ENCODE assay signal across 21 mouse cellular contexts in genomic region chr1:131957416-131957815, GRCm38 (mm10). TPM values are rescaled to one million over a fixed set of nuclear protein-coding genes. Genes with fewer than 3 reads are reported as not detected.
DNase-seq lines count a peak whose midpoint lies in the region; ATAC-seq and TF ChIP-seq lines count a peak whose summit lies in the region.
"Had no signal": no experiment of that assay in that cellular context is flagged by ENCODE, and none has a peak within 500 bp of the region (broad histone marks: within the 10 kb centered on the region; RNA-seq: fewer than 3 reads in every experiment).

No protein-coding gene starts in this region.

- H3K79me2 ChIP-seq in liver, adult 2 months (ENCODE audit: control insufficient read depth, insufficient read depth, low read length), result no peaks in the 10 kb centered on the region
- H3K79me2 ChIP-seq in CH12.LX (replicated peaks; ENCODE audit: control insufficient read depth, extremely low read depth, insufficient read depth, poor library complexity, severe bottlenecking), result no peaks in the 10 kb centered on the region

- dilution Hi-C loops in CH12.LX (cut with MboI; ENCODE audit: extremely low pct_ligation_motif_present, extremely low pct_unique_long_range_greater_than_20kb, low sequenced_read_pairs), result no loop called here

- peak; percentile 73 for DNase-seq in liver, adult 2 months (ENCODE audit: extremely low read depth, low read depth, low spot score)
- DNase-seq in liver, embryonic 11.5 days (ENCODE audit: low spot score), result no peak
- no peak for DNase-seq in liver
- no peak for DNase-seq in CH12.LX (ENCODE audit: extremely low read depth)
- DNase-seq: adrenal gland, adult 2 months; adrenal gland, postnatal 10 days; adrenal gland, postnatal 25 days; cerebellum, adult 11-12 months; cerebellum, adult 2 months; cerebellum, adult 9-10 months; cerebellum, postnatal 25 days; forebrain, postnatal 0 days had no signal

- peaks cover 5% of the 10 kb centered on the region for H3K4me1 ChIP-seq in liver, adult 2 months (ENCODE audit: control insufficient read depth, insufficient read depth, low read length)
- peaks cover 7% of the 10 kb centered on the region; the same call in 1 of the 2 replicates for H3K4me1 ChIP-seq in liver, embryonic 11.5 days (replicated peaks; ENCODE audit: control insufficient read depth, insufficient read depth, low read length)
- H3K4me1 ChIP-seq in liver, embryonic 15.5 days (replicated peaks), result peaks cover 6% of the 10 kb centered on the region
- H3K4me1 ChIP-seq in CH12.LX (ENCODE audit: control insufficient read depth in 1 of 2, insufficient read depth in 2 of 2), result peaks cover 15 to 22% of the 10 kb centered on the region in 2 experiments; a peak in 3 of 4 replicates
- H3K4me1 ChIP-seq in liver, embryonic 16.5 days (ENCODE audit: control insufficient read depth, low read depth, low read length), result no peaks in the 10 kb centered on the region
- H3K4me1 ChIP-seq: embryonic facial prominence, embryonic 12.5 days had no signal

- no peak for TF ChIP-seq RAD21 in CH12.LX (IDR thresholded peaks at IDR 0.05; ENCODE audit: low read depth, low read length)

- TF ChIP-seq EP300 in CH12.LX (IDR thresholded peaks at IDR 0.05; ENCODE audit: low read length), result no peak

- H3K4me2 ChIP-seq in liver, embryonic 11.5 days, result no peak overlapping the region
- no peak overlapping the region for H3K4me2 ChIP-seq in liver, embryonic 15.5 days
- H3K4me2 ChIP-seq in CH12.LX (ENCODE audit: insufficient read depth, low read depth, poor library complexity, severe bottlenecking), result 0 out of 2 replicates have a peak overlapping the region, but pooled peaks have one; percentile 37
- no peak overlapping the region for H3K4me2 ChIP-seq in liver, embryonic 16.5 days (ENCODE audit: low read depth, low read length)
- H3K4me2 ChIP-seq: embryonic facial prominence, embryonic 12.5 days; forebrain, embryonic 13.5 days; forebrain, embryonic 15.5 days had no signal

- WGBS in liver, adult 2 months, result 23% methylated on average over 5 of the region's 5 CpGs
- WGBS in liver, embryonic 11.5 days, result 70% methylated on average over 5 of the region's 5 CpGs
- 56% methylated on average over 5 of the region's 5 CpGs for WGBS in liver, embryonic 15.5 days (ENCODE audit: insufficient replicate concordance)
- 49% methylated on average over 5 of the region's 5 CpGs for WGBS in liver, embryonic 16.5 days (ENCODE audit: insufficient replicate concordance)

- no peaks in the 10 kb centered on the region for H3K36me3 ChIP-seq in liver, adult 2 months (ENCODE audit: control insufficient read depth, insufficient read depth, low read length)
- H3K36me3 ChIP-seq in liver, embryonic 11.5 days (ENCODE audit: control insufficient read depth, insufficient read depth, low read length), result no peaks in the 10 kb centered on the region
- no peaks in the 10 kb centered on the region for H3K36me3 ChIP-seq in liver, embryonic 15.5 days (replicated peaks)
- H3K36me3 ChIP-seq in CH12.LX (replicated peaks in 1 of 2; ENCODE audit: control insufficient read depth in 1 of 2, insufficient read depth in 1 of 2, low read length in 1 of 2), result no peaks in the 10 kb centered on the region
- H3K36me3 ChIP-seq in liver, embryonic 16.5 days (ENCODE audit: control insufficient read depth, insufficient read depth), result no peaks in the 10 kb centered on the region
- H3K36me3 ChIP-seq: embryonic facial prominence, embryonic 10.5 days; embryonic facial prominence, embryonic 12.5 days; forebrain, embryonic 15.5 days; G1E had no signal

- TF ChIP-seq POLR2A in liver, adult 2 months (IDR thresholded peaks at IDR 0.05; ENCODE audit: extremely low read depth, insufficient read depth, low read length), result no peak
- TF ChIP-seq POLR2A in CH12.LX (IDR thresholded peaks at IDR 0.05; ENCODE audit: low read depth, low read length), result no peak

- in situ Hi-C loops in CH12.LX (cut with MboI; ENCODE audit: low pct_ligation_motif_present, low pct_unique_long_range_greater_than_20kb, low sequenced_read_pairs), result no loop called here

- H3K9me3 ChIP-seq in liver, embryonic 11.5 days (ENCODE audit: control insufficient read depth, low read length), result no peaks in the 10 kb centered on the region
- H3K9me3 ChIP-seq in liver, embryonic 15.5 days (replicated peaks), result no peaks in the 10 kb centered on the region
- H3K9me3 ChIP-seq in CH12.LX (replicated peaks; ENCODE audit: low read length), result no peaks in the 10 kb centered on the region
- no peaks in the 10 kb centered on the region for H3K9me3 ChIP-seq in liver, embryonic 16.5 days (replicated peaks; ENCODE audit: control insufficient read depth, low read length)
- H3K9me3 ChIP-seq: embryonic facial prominence, embryonic 10.5 days; embryonic facial prominence, embryonic 12.5 days; forebrain, embryonic 13.5 days; forebrain, embryonic 15.5 days; G1E had no signal

- H3K27me3 ChIP-seq in liver, adult 2 months (ENCODE audit: control insufficient read depth, insufficient read depth, low read length), result no peaks in the 10 kb centered on the region
- peaks cover 28% of the 10 kb centered on the region for H3K27me3 ChIP-seq in liver, embryonic 11.5 days (replicated peaks; ENCODE audit: control insufficient read depth, insufficient read depth, low read length)
- H3K27me3 ChIP-seq in liver, embryonic 15.5 days, result peaks cover 29% of the 10 kb centered on the region
- peaks cover 59% of the 10 kb centered on the region for H3K27me3 ChIP-seq in CH12.LX (replicated peaks)
- H3K27me3 ChIP-seq in liver, embryonic 16.5 days (ENCODE audit: control insufficient read depth, insufficient read depth, low read depth, low read length), result peaks cover 7% of the 10 kb centered on the region

- no peak for TF ChIP-seq CTCF in liver, adult 2 months (IDR thresholded peaks at IDR 0.05; ENCODE audit: low read depth, low read length)
- TF ChIP-seq CTCF in CH12.LX (conservative IDR thresholded peaks at IDR 0.05 in 1 of 2, IDR thresholded peaks at IDR 0.05 in 1 of 2; ENCODE audit: low read depth in 2 of 2, low read length in 2 of 2), result no peak

- no peak overlapping the region for H3K27ac ChIP-seq in liver, adult 2 months (replicated peaks; ENCODE audit: insufficient read depth, low read depth, low read length)
- no peak overlapping the region for H3K27ac ChIP-seq in liver, embryonic 11.5 days (ENCODE audit: low read depth, low read length)
- H3K27ac ChIP-seq in liver, embryonic 15.5 days (replicated peaks), result no peak overlapping the region
- H3K27ac ChIP-seq in CH12.LX (ENCODE audit: insufficient read depth, low read depth), result no peak overlapping the region
- H3K27ac ChIP-seq in liver, embryonic 16.5 days (ENCODE audit: low read length), result no peak overlapping the region
- H3K27ac ChIP-seq: embryonic facial prominence, embryonic 10.5 days; embryonic facial prominence, embryonic 12.5 days; forebrain, embryonic 13.5 days; forebrain, embryonic 15.5 days had no signal

- no peak overlapping the region for H3K4me3 ChIP-seq in liver, adult 2 months (ENCODE audit: insufficient read depth, low read depth, low read length)
- no peak overlapping the region for H3K4me3 ChIP-seq in liver, embryonic 11.5 days (ENCODE audit: low read depth, low read length)
- H3K4me3 ChIP-seq in liver, embryonic 15.5 days (replicated peaks), result no peak overlapping the region
- no peak overlapping the region for H3K4me3 ChIP-seq in CH12.LX (replicated peaks in 1 of 3; ENCODE audit: low read depth in 2 of 3, low read length in 2 of 3, poor library complexity in 1 of 3)
- H3K4me3 ChIP-seq in liver, embryonic 16.5 days (ENCODE audit: low read depth, low read length), result no peak overlapping the region
- H3K4me3 ChIP-seq: embryonic facial prominence, embryonic 10.5 days; embryonic facial prominence, embryonic 12.5 days; forebrain, embryonic 13.5 days; forebrain, embryonic 15.5 days had no signal

- H3K9ac ChIP-seq in liver, adult 2 months (ENCODE audit: low read depth, low read length), result no peak overlapping the region
- H3K9ac ChIP-seq in liver, embryonic 11.5 days (ENCODE audit: low read depth, low read length), result no peak overlapping the region
- H3K9ac ChIP-seq in liver, embryonic 15.5 days, result no peak overlapping the region
- no peak overlapping the region for H3K9ac ChIP-seq in CH12.LX (ENCODE audit: insufficient read depth, low read depth)
- H3K9ac ChIP-seq in liver, embryonic 16.5 days (ENCODE audit: low read depth, low read length), result no peak overlapping the region
- H3K9ac ChIP-seq: embryonic facial prominence, embryonic 12.5 days; forebrain, embryonic 13.5 days; forebrain, embryonic 15.5 days; forebrain, postnatal 0 days had no signal

- ATAC-seq in liver, embryonic 11.5 days (replicated peaks; ENCODE audit: low FRiP score), result no peak
- ATAC-seq in liver, embryonic 15.5 days (ENCODE audit: insufficient read depth), result peak; percentile 41; the same call in 1 of the 2 replicates
- peak; percentile 53; the same call in 1 of the 2 replicates for ATAC-seq in liver, embryonic 16.5 days (ENCODE audit: low read depth)
- ATAC-seq in activated CD4-positive, CD25-positive, alpha-beta regulatory T cell, adult 4 months, result no peak
- ATAC-seq: forebrain, embryonic 13.5 days; forebrain, embryonic 15.5 days; forebrain, postnatal 0 days; Patski had no signal

RNA-seq across cellular contexts. Expression of gene Slc45a3, which starts 5.4 kb away (rescaled TPM):
- total RNA-seq in liver, adult 2 months (2014; rRNA removed), result 10.0 and 10.3 TPM in 2 replicates
- 28.0 and 39.8 TPM in 2 replicates for polyA plus RNA-seq in liver, adult 2 months (2012; rRNA removed)
- polyA plus RNA-seq in liver, embryonic 11.5 days (2014; fragmentation: Nextera tagmentation; extraction: Ambion mirVana), result 3.5 and 3.8 TPM in 2 replicates
- polyA plus RNA-seq in liver, embryonic 15.5 days (2015; fragmentation: Nextera tagmentation; extraction: Ambion mirVana), result 2.6 and 3.1 TPM in 2 replicates
- total RNA-seq in CH12.LX (2012; rRNA removed) (0.47 and 0.55 TPM in 2 replicates), CH12.LX (2014; rRNA removed) (0.11 and 0.16 TPM in 2 replicates)
- polyA plus RNA-seq in CH12.LX (2012; ENCODE audit: insufficient read length, low read depth), result 0.15 and 0.20 TPM in 2 replicates
- polyA plus RNA-seq in liver, embryonic 16.5 days (2015; fragmentation: Nextera tagmentation; extraction: Ambion mirVana), result 3.0 and 3.2 TPM in 2 replicates
- not detected for polyA plus RNA-seq in activated CD4-positive, CD25-positive, alpha-beta regulatory T cell, adult 4 months (2017; shearing (Covaris generic))

RNA-seq across cellular contexts. Expression of gene Nucks1, which starts 47.1 kb away (rescaled TPM):
- 46.1 and 52.5 TPM in 2 replicates for total RNA-seq in liver, adult 2 months (2014; rRNA removed)
- 5.1 and 6.0 TPM in 2 replicates for polyA plus RNA-seq in liver, adult 2 months (2012; rRNA removed)
- polyA plus RNA-seq in liver, embryonic 11.5 days (2014; fragmentation: Nextera tagmentation; extraction: Ambion mirVana), result 52.3 and 53.2 TPM in 2 replicates
- polyA plus RNA-seq in liver, embryonic 15.5 days (2015; fragmentation: Nextera tagmentation; extraction: Ambion mirVana), result 25.7 and 27.2 TPM in 2 replicates
- total RNA-seq in CH12.LX (2012; rRNA removed) (87.4 and 99.4 TPM in 2 replicates), CH12.LX (2014; rRNA removed) (267 and 274 TPM in 2 replicates)
- polyA plus RNA-seq in CH12.LX (2012; ENCODE audit: insufficient read length, low read depth), result 96.9 and 99.6 TPM in 2 replicates
- polyA plus RNA-seq in liver, embryonic 16.5 days (2015; fragmentation: Nextera tagmentation; extraction: Ambion mirVana), result 25.1 and 27.4 TPM in 2 replicates
- polyA plus RNA-seq in activated CD4-positive, CD25-positive, alpha-beta regulatory T cell, adult 4 months (2017; shearing (Covaris generic)), result 10 to 100 TPM; 41.6 to 44.3 TPM

RNA-seq across cellular contexts. Expression of gene Elk4, which starts 50.0 kb away (rescaled TPM):
- 39.4 and 42.1 TPM in 2 replicates for total RNA-seq in liver, adult 2 months (2014; rRNA removed)
- polyA plus RNA-seq in liver, adult 2 months (2012; rRNA removed), result 17.2 and 23.3 TPM in 2 replicates
- polyA plus RNA-seq in liver, embryonic 11.5 days (2014; fragmentation: Nextera tagmentation; extraction: Ambion mirVana), result 17.8 and 20.9 TPM in 2 replicates
- polyA plus RNA-seq in liver, embryonic 15.5 days (2015; fragmentation: Nextera tagmentation; extraction: Ambion mirVana), result 7.9 and 10.1 TPM in 2 replicates
- total RNA-seq in CH12.LX (2012; rRNA removed), result 18.9 and 21.0 TPM in 2 replicates
- total RNA-seq in CH12.LX (2014; rRNA removed), result 12.8 and 16.8 TPM in 2 replicates
- 16.1 and 17.4 TPM in 2 replicates for polyA plus RNA-seq in CH12.LX (2012; ENCODE audit: insufficient read length, low read depth)
- 8.6 and 10.0 TPM in 2 replicates for polyA plus RNA-seq in liver, embryonic 16.5 days (2015; fragmentation: Nextera tagmentation; extraction: Ambion mirVana)
- polyA plus RNA-seq in activated CD4-positive, CD25-positive, alpha-beta regulatory T cell, adult 4 months (2017; shearing (Covaris generic)), result 10 to 100 TPM; 62.3 to 71.4 TPM

Comparison
In these comparisons a context has a peak if more than half of its experiments do, and no peak if none do; other contexts are left out.
1. ATAC-seq: peak in liver, embryonic 15.5 days (single experiment) and liver, embryonic 16.5 days (single experiment); none in liver, embryonic 11.5 days (single experiment) and activated CD4-positive, CD25-positive, alpha-beta regulatory T cell, adult 4 months (single experiment).